Mouse (Mus musculus): ENCODE data around the gene Fads1. TPM values are rescaled to one million over a fixed set of nuclear protein-coding genes. Genes with fewer than 3 reads are reported as not detected.

Gene Fads1
- polyA plus RNA-seq, 1 experiment from 2014 or later = 169 TPM

DNA sequence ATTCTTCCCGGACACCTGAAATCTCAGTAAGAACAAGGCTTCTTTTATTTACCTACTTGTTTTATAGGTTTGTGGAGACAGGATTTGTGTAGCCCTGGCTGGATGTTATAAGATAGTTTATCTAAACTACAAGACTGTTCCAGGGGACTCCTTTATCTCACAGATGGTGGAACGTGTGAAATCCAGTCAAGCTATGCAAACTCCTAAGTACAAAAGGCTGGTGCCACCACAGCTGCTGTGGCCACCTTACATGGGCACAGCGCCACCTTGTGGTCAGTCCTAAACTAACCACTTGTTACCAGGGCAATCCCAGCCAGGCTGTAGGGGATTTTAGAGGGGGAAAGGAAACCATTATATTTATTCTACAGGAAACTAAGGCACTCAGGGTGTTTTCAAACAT, 16.0 kb downstream of the Fads1 start:
- Histone ChIP-seq H3K4me3 (ENCODE audit: low read length) (no peak overlapping the region), H3K36me3 (ENCODE audit: control insufficient read depth, insufficient read depth, low read length) (peaks cover 32% of the 10 kb centered on the region), H3K4me2 (ENCODE audit: low read length) (no peak overlapping the region), H3K9ac (ENCODE audit: low read depth, low read length) (no peak overlapping the region), H3K27ac (ENCODE audit: low read depth, low read length) (no peak overlapping the region), H3K27me3 (replicated peaks; ENCODE audit: control insufficient read depth, insufficient read depth, low read length) (no peaks in the 10 kb centered on the region), H3K9me3 (ENCODE audit: control insufficient read depth, low read length) (no peaks in the 10 kb centered on the region), H3K4me1 (ENCODE audit: control insufficient read depth, insufficient read depth, low read depth, low read length) (peaks cover 9% of the 10 kb centered on the region)
- peak; percentile 67 for ATAC-seq
- 31% methylated on average over 3 of the region's 3 CpGs for WGBS

DNA sequence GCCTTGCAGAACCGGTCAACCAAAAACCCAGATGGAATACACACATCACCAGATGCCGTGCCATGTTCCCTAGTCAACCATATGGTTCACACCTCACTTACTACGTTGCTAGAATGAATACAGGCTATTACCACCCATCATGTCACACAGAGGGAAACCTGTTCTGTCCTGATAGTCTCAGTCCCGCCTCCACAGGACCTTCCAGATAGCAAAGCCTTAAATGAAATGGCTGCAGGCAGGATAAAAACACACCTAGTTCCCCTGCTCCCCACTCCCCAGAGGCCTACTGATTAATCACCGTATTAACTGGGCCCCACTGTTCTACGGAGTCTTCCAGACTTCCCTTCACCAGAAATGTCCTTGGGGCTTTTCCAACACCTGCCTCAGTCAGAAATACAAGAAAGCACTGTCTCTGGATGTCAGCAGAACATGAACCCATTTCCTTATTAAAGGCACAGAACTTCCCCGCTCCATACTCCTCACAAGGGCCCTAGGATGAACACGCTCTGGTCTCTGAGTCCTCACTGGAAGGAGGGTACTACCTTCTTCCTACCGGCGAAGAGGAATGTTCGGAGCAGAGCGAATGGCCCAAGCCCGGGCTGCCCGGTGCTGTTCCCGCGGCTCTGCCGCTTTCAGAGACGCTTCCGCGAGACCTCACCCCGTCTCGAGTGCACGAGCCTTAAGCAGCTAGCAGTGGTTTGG, 20.6 kb downstream of the Fads1 start:
- no peak; the same call in 1 of the 2 replicates for ATAC-seq
- peak overlapping the region; percentile 82 for H3K27ac ChIP-seq (ENCODE audit: low read depth, low read length)
- peaks cover 10% of the 10 kb centered on the region for H3K36me3 ChIP-seq (ENCODE audit: control insufficient read depth, insufficient read depth, low read length)
- no peaks in the 10 kb centered on the region for H3K27me3 ChIP-seq (replicated peaks; ENCODE audit: control insufficient read depth, insufficient read depth, low read length)
- peak overlapping the region; percentile 92 for H3K4me2 ChIP-seq (ENCODE audit: low read length)
- peaks cover 16% of the 10 kb centered on the region for H3K4me1 ChIP-seq (ENCODE audit: control insufficient read depth, insufficient read depth, low read depth, low read length)
- H3K9me3 ChIP-seq (ENCODE audit: control insufficient read depth, low read length) = no peaks in the 10 kb centered on the region
- WGBS = 2% methylated on average over 23 of the region's 23 CpGs
- H3K4me3 ChIP-seq (ENCODE audit: low read length) = peak overlapping the region; percentile 81
- peak overlapping the region; percentile 88 for H3K9ac ChIP-seq (ENCODE audit: low read depth, low read length)

DNA sequence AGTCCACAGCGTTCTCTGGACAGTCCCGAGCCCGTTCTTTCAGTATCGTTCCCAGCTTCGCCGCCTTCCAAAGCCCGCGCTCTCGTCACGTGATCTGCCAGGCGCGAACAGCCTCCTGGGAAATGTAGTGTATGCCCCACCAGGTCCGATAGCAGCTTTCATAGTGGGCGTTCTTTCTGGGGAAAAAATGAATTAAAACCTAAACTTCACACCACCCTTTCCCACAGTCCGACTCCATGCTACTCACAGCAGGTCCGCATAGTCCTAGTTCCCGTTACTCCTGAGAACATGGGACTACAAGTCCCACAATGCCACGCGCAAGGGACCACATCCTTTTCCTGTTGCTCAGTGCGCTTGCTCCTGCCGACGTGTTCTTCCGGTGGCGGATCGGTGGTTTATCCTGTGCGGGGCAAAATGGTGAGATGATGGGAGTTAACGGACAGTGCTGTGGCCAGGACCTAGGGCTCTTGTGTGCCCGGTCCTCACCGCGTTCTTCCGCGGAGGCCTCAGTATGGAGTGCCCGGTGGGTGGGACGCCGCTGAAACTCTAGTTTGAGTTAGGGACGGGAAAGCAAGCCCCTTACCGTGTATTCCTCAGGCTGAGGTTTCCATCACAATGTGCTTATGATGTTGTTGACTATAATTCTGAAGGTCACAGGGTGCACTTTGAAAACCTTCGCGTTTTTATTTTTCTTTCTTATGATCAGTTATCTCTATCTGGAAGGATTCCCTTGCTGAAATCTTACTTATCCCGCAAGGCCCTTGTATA, 21.3 kb downstream of the Fads1 start, which contains the start of the genes Tmem258 and Fen1:
TSS of gene Tmem258 (plus strand) at position 167 of the 768 bp plus-strand sequence.
TSS of gene Fen1 (minus strand) at position 322 of the 768 bp plus-strand sequence.
- Histone ChIP-seq H3K36me3 (ENCODE audit: control insufficient read depth, insufficient read depth, low read length) (peaks cover 10% of the 10 kb centered on the region), H3K4me1 (ENCODE audit: control insufficient read depth, insufficient read depth, low read depth, low read length) (peaks cover 16% of the 10 kb centered on the region), H3K4me3 (ENCODE audit: low read length) (peak within 1 kb of the TSS; percentile 81), H3K27ac (ENCODE audit: low read depth, low read length) (peak within 1 kb of the TSS; percentile 82), H3K27me3 (replicated peaks; ENCODE audit: control insufficient read depth, insufficient read depth, low read length) (no peaks in the 10 kb centered on the region), H3K4me2 (ENCODE audit: low read length) (peak within 1 kb of the TSS; percentile 92), H3K9ac (ENCODE audit: low read depth, low read length) (peak within 1 kb of the TSS; percentile 88), H3K9me3 (ENCODE audit: control insufficient read depth, low read length) (no peaks in the 10 kb centered on the region)
- peak; percentile 95 for ATAC-seq
- under 1% methylated on average over 40 of the region's 40 CpGs for WGBS

DNA sequence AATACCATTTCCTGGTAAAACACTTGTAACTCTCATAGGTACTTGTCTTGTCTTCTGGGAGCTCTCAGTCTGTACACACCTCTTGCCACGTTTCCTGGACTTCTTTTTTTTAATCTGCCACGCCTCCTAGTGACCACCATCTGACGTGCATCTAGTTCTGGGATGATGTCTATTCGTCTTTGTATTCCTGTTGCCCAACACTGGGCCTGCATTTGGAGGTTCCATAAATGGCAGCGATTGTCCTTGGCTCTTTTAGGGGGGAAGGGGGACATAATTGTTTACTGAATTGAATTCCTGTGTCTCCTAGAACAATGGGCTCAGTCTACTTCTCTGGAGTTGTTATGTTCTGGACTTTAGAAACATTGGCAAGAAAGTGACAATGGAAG, 21.9 kb downstream of the Fads1 start:
- no peaks in the 10 kb centered on the region for H3K9me3 ChIP-seq (ENCODE audit: control insufficient read depth, low read length)
- peak overlapping the region; percentile 81 for H3K4me3 ChIP-seq (ENCODE audit: low read length)
- H3K9ac ChIP-seq (ENCODE audit: low read depth, low read length) = peak overlapping the region; percentile 88
- peaks cover 15% of the 10 kb centered on the region for H3K36me3 ChIP-seq (ENCODE audit: control insufficient read depth, insufficient read depth, low read length)
- 0% methylated on average over 5 of the region's 5 CpGs for WGBS
- H3K4me2 ChIP-seq (ENCODE audit: low read length) = peak overlapping the region; percentile 92
- H3K27me3 ChIP-seq (replicated peaks; ENCODE audit: control insufficient read depth, insufficient read depth, low read length) = no peaks in the 10 kb centered on the region
- peak overlapping the region; percentile 82 for H3K27ac ChIP-seq (ENCODE audit: low read depth, low read length)
- peak; percentile 19; the same call in 1 of the 2 replicates for ATAC-seq
- peaks cover 16% of the 10 kb centered on the region for H3K4me1 ChIP-seq (ENCODE audit: control insufficient read depth, insufficient read depth, low read depth, low read length)

DNA sequence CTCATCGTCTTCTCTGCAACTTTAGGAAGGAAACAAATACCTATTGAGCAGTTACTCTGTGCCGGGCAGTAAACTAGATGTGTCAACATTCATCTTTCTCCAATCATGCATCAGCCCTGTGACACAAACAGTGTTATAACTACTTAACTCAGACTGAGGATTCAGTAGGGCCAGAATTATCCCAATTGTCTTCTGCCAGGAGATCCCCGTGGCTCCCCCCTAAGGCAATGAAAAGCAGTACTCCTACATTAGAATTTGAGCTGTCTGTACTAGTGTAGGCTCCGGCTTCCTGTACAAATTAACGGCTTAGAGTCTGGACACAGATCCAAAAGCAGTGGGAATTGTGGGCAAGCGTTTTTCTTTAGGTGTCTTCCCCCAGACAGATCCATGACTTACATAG, 22.4 kb downstream of the Fads1 start:
- 76% methylated on average over 6 of the region's 6 CpGs for WGBS
- peak overlapping the region; percentile 92 for H3K4me2 ChIP-seq (ENCODE audit: low read length)
- H3K4me3 ChIP-seq (ENCODE audit: low read length) = peak overlapping the region; percentile 81; the same call in 1 of the 2 replicates
- no peaks in the 10 kb centered on the region for H3K27me3 ChIP-seq (replicated peaks; ENCODE audit: control insufficient read depth, insufficient read depth, low read length)
- peaks cover 14% of the 10 kb centered on the region for H3K36me3 ChIP-seq (ENCODE audit: control insufficient read depth, insufficient read depth, low read length)
- H3K27ac ChIP-seq (ENCODE audit: low read depth, low read length) = no peak overlapping the region
- H3K4me1 ChIP-seq (ENCODE audit: control insufficient read depth, insufficient read depth, low read depth, low read length) = peaks cover 16% of the 10 kb centered on the region
- H3K9ac ChIP-seq (ENCODE audit: low read depth, low read length) = no peak overlapping the region
- no peak for ATAC-seq
- no peaks in the 10 kb centered on the region for H3K9me3 ChIP-seq (ENCODE audit: control insufficient read depth, low read length)

DNA sequence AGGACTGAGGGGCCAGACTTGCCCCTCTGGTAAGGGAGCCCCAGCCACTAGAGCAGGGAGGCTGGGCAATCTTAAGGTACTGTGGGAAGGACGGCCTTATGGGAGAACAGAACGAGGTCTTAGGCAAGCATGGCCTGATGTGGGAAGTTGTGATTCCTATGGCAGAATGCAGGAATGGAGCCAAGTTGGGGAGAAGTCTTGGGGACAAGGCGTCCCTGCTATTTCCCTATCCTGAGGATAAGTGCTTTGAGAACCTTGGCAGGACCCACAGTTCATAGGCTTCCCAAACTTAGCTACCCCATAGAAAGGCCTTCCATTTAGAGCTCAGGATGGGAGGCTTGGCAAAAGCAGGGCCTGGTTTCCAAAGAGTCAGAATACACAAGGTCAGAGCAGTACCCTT, 26.2 kb downstream of the Fads1 start:
- peaks cover 7% of the 10 kb centered on the region for H3K36me3 ChIP-seq (ENCODE audit: control insufficient read depth, insufficient read depth, low read length)
- no peak for ATAC-seq
- no peaks in the 10 kb centered on the region for H3K27me3 ChIP-seq (replicated peaks; ENCODE audit: control insufficient read depth, insufficient read depth, low read length)
- 91% methylated on average over 3 of the region's 3 CpGs for WGBS
- H3K27ac ChIP-seq (ENCODE audit: low read depth, low read length) = no peak overlapping the region
- no peaks in the 10 kb centered on the region for H3K9me3 ChIP-seq (ENCODE audit: control insufficient read depth, low read length)
- H3K4me2 ChIP-seq (ENCODE audit: low read length) = no peak overlapping the region
- H3K4me3 ChIP-seq (ENCODE audit: low read length) = no peak overlapping the region
- H3K4me1 ChIP-seq (ENCODE audit: control insufficient read depth, insufficient read depth, low read depth, low read length) = peaks cover 7% of the 10 kb centered on the region
- H3K9ac ChIP-seq (ENCODE audit: low read depth, low read length) = no peak overlapping the region

DNA sequence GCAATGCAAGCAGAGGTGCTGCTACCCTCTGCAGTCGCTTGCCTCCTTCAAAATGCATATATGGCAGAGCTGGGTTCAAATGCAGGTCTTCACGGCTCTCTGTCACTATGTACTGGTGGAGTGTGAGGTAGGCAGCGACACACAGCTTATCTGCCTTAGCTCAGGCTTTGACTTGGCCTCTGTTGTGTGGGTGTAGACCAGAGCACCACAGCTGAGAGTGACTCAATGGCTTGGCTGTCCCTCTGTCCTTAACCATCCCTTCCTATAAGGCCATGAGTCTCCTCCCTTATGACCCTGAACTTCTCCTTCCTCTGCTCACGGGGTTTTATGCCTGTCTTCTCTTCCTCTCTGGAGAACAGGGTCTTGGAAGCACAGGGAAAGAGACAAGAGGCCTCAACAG, 28.2 kb downstream of the Fads1 start:
- Histone ChIP-seq H3K4me3 (ENCODE audit: low read length) (no peak overlapping the region), H3K27ac (ENCODE audit: low read depth, low read length) (no peak overlapping the region), H3K9me3 (ENCODE audit: control insufficient read depth, low read length) (no peaks in the 10 kb centered on the region), H3K4me1 (ENCODE audit: control insufficient read depth, insufficient read depth, low read depth, low read length) (no peaks in the 10 kb centered on the region), H3K4me2 (ENCODE audit: low read length) (no peak overlapping the region), H3K9ac (ENCODE audit: low read depth, low read length) (no peak overlapping the region), H3K27me3 (replicated peaks; ENCODE audit: control insufficient read depth, insufficient read depth, low read length) (no peaks in the 10 kb centered on the region), H3K36me3 (ENCODE audit: control insufficient read depth, insufficient read depth, low read length) (peaks cover 7% of the 10 kb centered on the region)
- WGBS = 87% methylated on average over 4 of the region's 4 CpGs
- ATAC-seq = no peak

DNA sequence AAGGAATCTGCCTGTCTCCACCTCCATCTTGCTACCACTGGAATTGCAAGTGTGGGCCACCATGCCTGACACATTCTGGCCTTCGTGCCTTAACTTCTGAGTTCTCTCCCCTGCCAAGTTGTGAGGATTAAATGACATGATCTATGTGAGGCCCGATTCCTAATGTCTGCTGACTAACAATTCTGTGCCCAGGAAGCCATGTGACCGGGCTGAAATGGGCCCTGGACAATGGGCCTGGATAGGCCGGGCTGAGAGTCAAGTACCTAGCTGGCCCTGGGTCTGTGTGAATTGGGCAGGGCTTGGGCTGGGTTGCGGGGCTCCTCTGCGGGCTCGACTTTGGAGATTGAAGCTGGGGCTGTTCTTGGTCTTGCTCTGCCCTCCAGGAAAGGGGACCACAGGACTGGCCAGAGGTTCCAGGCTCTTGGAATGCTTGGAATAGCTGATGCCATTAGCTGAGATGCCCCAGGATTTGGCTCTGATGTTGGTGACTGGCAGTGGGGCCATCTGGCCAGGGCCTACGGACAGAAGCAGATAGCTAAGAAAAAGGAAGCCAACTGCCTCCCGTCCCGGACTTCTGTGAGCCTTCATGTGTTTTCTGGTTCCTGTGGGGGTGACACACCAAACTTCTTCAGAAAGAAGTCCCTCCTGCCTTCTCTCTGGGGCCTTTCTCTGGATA, 31.2 kb downstream of the Fads1 start:
- peaks cover 7% of the 10 kb centered on the region for H3K36me3 ChIP-seq (ENCODE audit: control insufficient read depth, insufficient read depth, low read length)
- no peak overlapping the region for H3K4me3 ChIP-seq (ENCODE audit: low read length)
- H3K9ac ChIP-seq (ENCODE audit: low read depth, low read length) = no peak overlapping the region
- no peaks in the 10 kb centered on the region for H3K9me3 ChIP-seq (ENCODE audit: control insufficient read depth, low read length)
- no peaks in the 10 kb centered on the region for H3K4me1 ChIP-seq (ENCODE audit: control insufficient read depth, insufficient read depth, low read depth, low read length)
- no peak for ATAC-seq
- no peaks in the 10 kb centered on the region for H3K27me3 ChIP-seq (replicated peaks; ENCODE audit: control insufficient read depth, insufficient read depth, low read length)
- no peak overlapping the region for H3K4me2 ChIP-seq (ENCODE audit: low read length)
- 82% methylated on average over 10 of the region's 10 CpGs for WGBS
- no peak overlapping the region for H3K27ac ChIP-seq (ENCODE audit: low read depth, low read length)

DNA sequence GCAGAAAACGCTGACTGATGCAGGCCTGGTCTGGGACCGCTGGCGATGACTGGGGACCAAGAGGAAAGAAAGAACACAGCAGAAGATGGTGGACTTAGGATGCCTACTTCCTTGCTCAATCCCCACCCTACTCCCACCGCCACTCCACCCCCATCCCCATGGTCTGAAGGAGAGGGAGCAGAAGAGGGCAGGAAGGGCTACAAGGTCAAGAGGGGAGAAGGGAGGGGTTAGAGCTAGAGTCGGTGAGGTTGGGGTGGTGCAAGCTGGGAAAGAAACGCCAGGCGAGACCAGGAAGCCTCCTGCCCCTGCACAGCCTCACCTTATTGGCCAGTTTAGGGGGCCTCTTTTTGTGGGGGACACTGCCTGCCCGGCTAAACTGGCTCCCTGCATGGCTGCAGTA, 33.4 kb downstream of the Fads1 start:
- 88% methylated on average over 8 of the region's 8 CpGs for WGBS
- no peaks in the 10 kb centered on the region for H3K9me3 ChIP-seq (ENCODE audit: control insufficient read depth, low read length)
- no peaks in the 10 kb centered on the region for H3K4me1 ChIP-seq (ENCODE audit: control insufficient read depth, insufficient read depth, low read depth, low read length)
- H3K27ac ChIP-seq (ENCODE audit: low read depth, low read length) = no peak overlapping the region
- H3K4me2 ChIP-seq (ENCODE audit: low read length) = no peak overlapping the region
- H3K27me3 ChIP-seq (replicated peaks; ENCODE audit: control insufficient read depth, insufficient read depth, low read length) = no peaks in the 10 kb centered on the region
- H3K9ac ChIP-seq (ENCODE audit: low read depth, low read length) = no peak overlapping the region
- no peaks in the 10 kb centered on the region for H3K36me3 ChIP-seq (ENCODE audit: control insufficient read depth, insufficient read depth, low read length)
- ATAC-seq = no peak
- H3K4me3 ChIP-seq (ENCODE audit: low read length) = no peak overlapping the region
